Mouse (Mus musculus): ENCODE results near the gene Avl9. TPM values are rescaled to one million over a fixed set of nuclear protein-coding genes. Genes with fewer than 3 reads are reported as not detected.
A peak's percentile ranks its signal among the peaks of the same experiment; 100 is the strongest.

Avl9 gene
- polyA plus RNA-seq (2015; fragmentation: Nextera tagmentation; extraction: Ambion mirVana): 25.9 and 31.6 TPM in 2 replicates

GRCm38 (mm10) chr6:56714574-56715269 is at the start of gene Avl9:
TSS of gene Avl9 (plus strand) at chr6:56714899.
- Histone ChIP-seq H3K27ac (ENCODE audit: low read length) (peak within 1 kb of the TSS; percentile 88), H3K36me3 (ENCODE audit: control insufficient read depth, insufficient read depth, low read length) (no peaks in the 10 kb centered on the region), H3K4me3 (ENCODE audit: low read depth, low read length) (peak within 1 kb of the TSS; percentile 83), H3K9me3 (replicated peaks; ENCODE audit: control insufficient read depth, low read length, poor library complexity, severe bottlenecking) (no peaks in the 10 kb centered on the region), H3K4me2 (ENCODE audit: low read length) (peak within 1 kb of the TSS; percentile 83), H3K4me1 (ENCODE audit: control insufficient read depth, insufficient read depth, low read length) (peaks cover 17% of the 10 kb centered on the region), H3K9ac (ENCODE audit: low read depth, low read length) (peak within 1 kb of the TSS; percentile 91), H3K27me3 (ENCODE audit: control insufficient read depth, insufficient read depth, low read depth, low read length) (no peaks in the 10 kb centered on the region)
- WGBS: under 1% methylated on average over 54 of the region's 64 CpGs
- peak; percentile 96 for ATAC-seq

- no peak overlapping the region for H3K9ac ChIP-seq (ENCODE audit: low read depth, low read length)
- ATAC-seq: no peak
Measured at GRCm38 (mm10) chr6:56688238-56688637, 26.5 kb upstream of the Avl9 start.

DNA sequence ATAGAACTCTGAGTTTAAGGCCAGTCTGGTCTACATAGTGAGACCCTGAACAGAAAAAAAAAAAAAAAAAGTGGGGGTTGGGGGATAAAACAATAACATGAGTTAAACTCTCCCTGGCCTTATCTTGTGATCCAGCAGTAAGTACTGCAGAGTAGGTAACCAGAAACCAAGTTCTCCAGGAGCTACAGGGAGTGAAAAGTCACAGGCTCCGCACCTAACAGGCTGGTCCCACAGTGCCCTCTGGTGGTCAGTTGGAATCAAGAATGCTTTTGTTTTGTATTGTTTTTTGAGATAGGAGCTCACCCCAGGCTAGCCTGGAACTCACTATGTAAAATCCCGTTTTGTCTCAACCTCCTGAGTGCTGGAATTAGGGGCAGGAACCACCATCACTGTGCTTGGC is 23.5 kb upstream of the Avl9 start:
- H3K4me2 ChIP-seq (ENCODE audit: low read length): no peak overlapping the region
- no peaks in the 10 kb centered on the region for H3K27me3 ChIP-seq (ENCODE audit: control insufficient read depth, insufficient read depth, low read depth, low read length)
- H3K36me3 ChIP-seq (ENCODE audit: control insufficient read depth, insufficient read depth, low read length): no peaks in the 10 kb centered on the region
- no peaks in the 10 kb centered on the region for H3K4me1 ChIP-seq (ENCODE audit: control insufficient read depth, insufficient read depth, low read length)
- 0 out of 2 replicates have a peak, but pooled peaks have one; percentile 36 for ATAC-seq
- no peak overlapping the region for H3K4me3 ChIP-seq (ENCODE audit: low read depth, low read length)
- H3K27ac ChIP-seq (ENCODE audit: low read length): no peak overlapping the region
- no peaks in the 10 kb centered on the region for H3K9me3 ChIP-seq (replicated peaks; ENCODE audit: control insufficient read depth, low read length, poor library complexity, severe bottlenecking)
- no peak overlapping the region for H3K9ac ChIP-seq (ENCODE audit: low read depth, low read length)
- WGBS: 4% methylated on average over 2 of the region's 2 CpGs

More at GRCm38 (mm10) chr6:56688238-56688637, 26.5 kb upstream of the Avl9 start:
- H3K27ac ChIP-seq (ENCODE audit: low read length): no peak overlapping the region
- no peaks in the 10 kb centered on the region for H3K4me1 ChIP-seq (ENCODE audit: control insufficient read depth, insufficient read depth, low read length)
- H3K4me3 ChIP-seq (ENCODE audit: low read depth, low read length): no peak overlapping the region
- H3K4me2 ChIP-seq (ENCODE audit: low read length): no peak overlapping the region
- no peaks in the 10 kb centered on the region for H3K9me3 ChIP-seq (replicated peaks; ENCODE audit: control insufficient read depth, low read length, poor library complexity, severe bottlenecking)
- no peaks in the 10 kb centered on the region for H3K27me3 ChIP-seq (ENCODE audit: control insufficient read depth, insufficient read depth, low read depth, low read length)
- 91% methylated on average over 3 of the region's 3 CpGs for WGBS
- no peaks in the 10 kb centered on the region for H3K36me3 ChIP-seq (ENCODE audit: control insufficient read depth, insufficient read depth, low read length)

DNA sequence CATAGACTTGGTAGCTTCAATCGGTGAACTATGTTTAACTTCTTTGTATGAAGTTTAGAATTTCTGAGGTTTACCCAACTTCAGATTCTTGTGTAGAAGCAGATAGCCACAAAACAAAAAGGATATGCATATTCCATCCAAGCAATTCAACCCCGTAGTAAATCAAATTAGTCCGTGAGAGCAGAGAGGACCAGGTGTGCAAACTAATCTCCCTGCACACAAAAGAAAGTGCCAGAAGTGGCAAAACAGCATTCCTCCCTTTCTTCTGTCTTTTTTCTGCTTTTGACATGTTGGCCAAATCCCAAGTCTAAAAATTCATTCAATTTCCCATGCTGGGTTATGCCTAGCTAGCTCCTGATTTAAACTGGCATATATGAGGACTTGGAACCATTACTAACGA is 22.3 kb upstream of the Avl9 start:
- H3K9ac ChIP-seq (ENCODE audit: low read depth, low read length): no peak overlapping the region
- WGBS: 57% methylated on average over 4 of the region's 4 CpGs
- H3K36me3 ChIP-seq (ENCODE audit: control insufficient read depth, insufficient read depth, low read length): no peaks in the 10 kb centered on the region
- H3K27me3 ChIP-seq (ENCODE audit: control insufficient read depth, insufficient read depth, low read depth, low read length): no peaks in the 10 kb centered on the region
- H3K4me2 ChIP-seq (ENCODE audit: low read length): no peak overlapping the region
- H3K27ac ChIP-seq (ENCODE audit: low read length): no peak overlapping the region
- ATAC-seq: no peak
- no peaks in the 10 kb centered on the region for H3K9me3 ChIP-seq (replicated peaks; ENCODE audit: control insufficient read depth, low read length, poor library complexity, severe bottlenecking)
- no peaks in the 10 kb centered on the region for H3K4me1 ChIP-seq (ENCODE audit: control insufficient read depth, insufficient read depth, low read length)
- no peak overlapping the region for H3K4me3 ChIP-seq (ENCODE audit: low read depth, low read length)

DNA sequence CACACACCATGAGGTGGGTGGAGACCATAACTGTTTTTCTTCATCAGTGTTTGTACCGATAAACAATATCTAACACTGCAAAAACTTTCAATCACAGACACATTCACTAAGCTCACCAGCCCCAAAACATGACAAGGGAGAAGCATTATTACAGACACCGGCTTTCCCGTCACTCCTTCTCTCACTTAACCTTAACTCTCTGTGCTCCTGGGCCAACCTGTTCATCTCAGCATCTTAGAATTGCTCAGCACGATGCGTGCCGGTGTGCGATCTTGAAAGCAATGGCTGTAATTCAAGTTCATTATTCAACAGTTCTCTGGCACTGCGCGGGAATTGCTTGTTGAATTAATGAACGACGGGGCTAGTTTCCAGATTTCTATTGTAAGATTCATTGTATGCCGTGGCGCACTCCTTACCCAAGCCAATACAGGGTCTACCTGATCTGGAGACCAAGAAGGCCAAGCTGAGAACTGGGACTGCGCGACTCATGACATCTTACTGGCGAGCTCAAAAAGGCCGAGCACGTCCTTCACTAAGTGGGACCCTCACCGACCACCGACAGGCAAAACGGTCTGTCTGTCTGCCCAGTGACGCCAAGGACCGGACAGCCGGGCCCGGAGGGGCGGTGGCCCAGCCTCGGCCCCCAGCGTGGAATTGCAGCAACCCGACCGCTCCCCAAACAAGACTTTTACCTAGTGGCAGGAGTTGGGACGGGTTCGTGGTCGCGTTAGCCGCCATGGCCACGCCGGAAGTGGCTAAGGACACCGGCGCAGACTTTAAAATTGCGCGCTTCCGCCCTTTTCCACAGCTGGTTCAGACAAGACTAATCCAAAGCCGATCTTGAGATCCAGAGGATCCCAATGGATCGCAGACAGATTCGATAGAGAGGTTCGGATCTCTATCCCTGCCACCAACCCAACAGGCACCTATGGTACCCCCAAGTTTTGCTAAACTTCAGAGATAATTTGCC is 10.5 kb upstream of the Avl9 start, which contains the start of gene Lsm5:
Lsm5 (minus strand) TSS at position 780 of the 970 bp plus-strand sequence.
- peak within 1 kb of the TSS; percentile 65 for H3K9ac ChIP-seq (ENCODE audit: low read depth, low read length)
- peak; percentile 97 for ATAC-seq
- no peak within 1 kb of the TSS; the same call in 1 of the 2 replicates for H3K27ac ChIP-seq (ENCODE audit: low read length)
- H3K9me3 ChIP-seq (replicated peaks; ENCODE audit: control insufficient read depth, low read length, poor library complexity, severe bottlenecking): no peaks in the 10 kb centered on the region
- under 1% methylated on average over 46 of the region's 46 CpGs for WGBS
- H3K27me3 ChIP-seq (ENCODE audit: control insufficient read depth, insufficient read depth, low read depth, low read length): no peaks in the 10 kb centered on the region
- H3K4me2 ChIP-seq (ENCODE audit: low read length): peak within 1 kb of the TSS; percentile 63
- peak within 1 kb of the TSS; percentile 67 for H3K4me3 ChIP-seq (ENCODE audit: low read depth, low read length)
- H3K4me1 ChIP-seq (ENCODE audit: control insufficient read depth, insufficient read depth, low read length): peaks cover 4% of the 10 kb centered on the region
- H3K36me3 ChIP-seq (ENCODE audit: control insufficient read depth, insufficient read depth, low read length): no peaks in the 10 kb centered on the region; the same call in 1 of the 2 replicates

DNA sequence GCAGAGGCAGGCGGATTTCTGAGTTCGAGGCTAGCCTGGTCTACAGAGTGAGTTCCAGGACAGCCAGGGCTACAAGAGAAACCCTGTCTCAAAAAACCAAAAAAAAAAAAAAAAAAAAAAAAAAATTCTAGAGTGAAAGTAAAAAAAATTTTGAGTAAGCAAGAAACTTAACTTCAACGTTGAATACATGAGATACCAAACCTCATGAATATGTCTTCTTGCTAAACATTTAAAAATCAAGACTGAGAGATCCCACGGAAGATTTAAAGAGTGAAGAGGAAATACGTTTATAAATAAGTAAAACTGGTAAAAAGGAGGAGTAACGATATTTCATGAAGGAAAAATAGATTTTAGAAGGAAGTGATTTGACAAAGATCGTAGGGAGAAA is 519 bp upstream of the Avl9 start:
- Histone ChIP-seq H3K4me3 (ENCODE audit: low read depth, low read length) (peak overlapping the region; percentile 83), H3K27ac (ENCODE audit: low read length) (peak overlapping the region; percentile 88), H3K27me3 (ENCODE audit: control insufficient read depth, insufficient read depth, low read depth, low read length) (no peaks in the 10 kb centered on the region), H3K36me3 (ENCODE audit: control insufficient read depth, insufficient read depth, low read length) (no peaks in the 10 kb centered on the region), H3K4me1 (ENCODE audit: control insufficient read depth, insufficient read depth, low read length) (peaks cover 17% of the 10 kb centered on the region), H3K9me3 (replicated peaks; ENCODE audit: control insufficient read depth, low read length, poor library complexity, severe bottlenecking) (no peaks in the 10 kb centered on the region), H3K4me2 (ENCODE audit: low read length) (peak overlapping the region; percentile 56), H3K9ac (ENCODE audit: low read depth, low read length) (peak overlapping the region; percentile 91)
- 0 out of 2 replicates have a peak, but pooled peaks have one; percentile 1 for ATAC-seq
- WGBS: 52% methylated on average over 7 of the region's 7 CpGs

GRCm38 (mm10) chr6:56715270-56715666 is 569 bp downstream of the Avl9 start:
- Histone ChIP-seq H3K36me3 (ENCODE audit: control insufficient read depth, insufficient read depth, low read length) (no peaks in the 10 kb centered on the region), H3K4me3 (ENCODE audit: low read depth, low read length) (peak overlapping the region; percentile 83), H3K9ac (ENCODE audit: low read depth, low read length) (peak overlapping the region; percentile 91), H3K27me3 (ENCODE audit: control insufficient read depth, insufficient read depth, low read depth, low read length) (no peaks in the 10 kb centered on the region), H3K27ac (ENCODE audit: low read length) (peak overlapping the region; percentile 88), H3K4me1 (ENCODE audit: control insufficient read depth, insufficient read depth, low read length) (peaks cover 17% of the 10 kb centered on the region), H3K4me2 (ENCODE audit: low read length) (peak overlapping the region; percentile 83), H3K9me3 (replicated peaks; ENCODE audit: control insufficient read depth, low read length, poor library complexity, severe bottlenecking) (no peaks in the 10 kb centered on the region)
- WGBS: 0% methylated on average over 25 of the region's 25 CpGs
- ATAC-seq: peak; percentile 76; the same call in 1 of the 2 replicates

DNA sequence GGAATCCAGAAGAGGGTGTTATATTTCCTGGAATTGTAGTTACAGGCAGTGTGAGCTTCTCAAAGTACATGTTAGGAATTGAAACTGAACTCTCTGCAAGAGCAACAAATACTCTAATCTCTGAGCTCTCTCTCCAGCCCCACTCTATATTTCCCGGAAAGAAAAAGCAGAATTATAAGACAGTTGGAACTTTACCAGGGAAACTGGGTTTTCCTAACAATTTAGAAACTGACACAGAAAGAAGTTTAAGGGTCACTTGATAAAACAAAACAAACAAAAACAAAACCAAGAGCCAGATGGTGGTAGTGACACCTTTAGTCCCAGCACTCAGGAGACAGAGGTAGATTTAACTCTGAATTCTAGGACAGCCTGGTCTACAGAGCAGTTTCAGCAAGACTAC is 4.4 kb downstream of the Avl9 start:
- no peak overlapping the region for H3K4me3 ChIP-seq (ENCODE audit: low read depth, low read length)
- no peak for ATAC-seq
- H3K27me3 ChIP-seq (ENCODE audit: control insufficient read depth, insufficient read depth, low read depth, low read length): no peaks in the 10 kb centered on the region
- H3K27ac ChIP-seq (ENCODE audit: low read length): no peak overlapping the region
- 93% methylated on average over 1 of the region's 1 CpGs for WGBS
- peaks cover 17% of the 10 kb centered on the region for H3K4me1 ChIP-seq (ENCODE audit: control insufficient read depth, insufficient read depth, low read length)
- H3K4me2 ChIP-seq (ENCODE audit: low read length): no peak overlapping the region
- H3K9me3 ChIP-seq (replicated peaks; ENCODE audit: control insufficient read depth, low read length, poor library complexity, severe bottlenecking): no peaks in the 10 kb centered on the region
- no peak overlapping the region for H3K9ac ChIP-seq (ENCODE audit: low read depth, low read length)
- H3K36me3 ChIP-seq (ENCODE audit: control insufficient read depth, insufficient read depth, low read length): no peaks in the 10 kb centered on the region
